Mouse (Mus musculus) forebrain, embryonic 15.5 days (tissue): ENCODE results near the gene Gria3. TPM values are rescaled to one million over a fixed set of nuclear protein-coding genes. Genes with fewer than 3 reads are reported as not detected.

ENCODE experiments used
- ATAC-seq: fragments of 200-750 bp; cut with Nextera tagmentation; replicated peaks from 2 replicates; pipeline ENCODE4 v1.8.0; 2017; ENCODE audit warnings: mild to moderate bottlenecking, moderate TSS enrichment, moderate library complexity
- H3K27ac ChIP-seq: fragments of 300-500 bp; sonication (generic); replicated peaks from 2 replicates; pipeline ENCODE4 v1.5.1; 2015; ENCODE audit warnings: mild to moderate bottlenecking, inconsistent platforms
- H3K27me3 ChIP-seq: fragments of 300-500 bp; sonication (generic); 2 replicates; pipeline ENCODE4 v1.6.1; 2015; ENCODE audit warnings: inconsistent platforms
- H3K36me3 ChIP-seq: fragments of 300-500 bp; sonication (generic); 2 replicates; pipeline ENCODE4 v1.6.1; 2015; ENCODE audit warnings: mild to moderate bottlenecking, inconsistent platforms
- H3K4me1 ChIP-seq: fragments of 300-500 bp; sonication (generic); 2 replicates; pipeline ENCODE4 v1.6.1; 2015; ENCODE audit warnings: inconsistent platforms
- H3K4me2 ChIP-seq: fragments of 300-500 bp; sonication (generic); replicated peaks from 2 replicates; pipeline ENCODE4 v1.6.1; 2015; ENCODE audit warnings: mild to moderate bottlenecking, inconsistent platforms
- H3K4me3 ChIP-seq: fragments of 300-500 bp; sonication (generic); 2 replicates; pipeline ENCODE4 v1.5.1; 2015; ENCODE audit warnings: mild to moderate bottlenecking, inconsistent platforms
- H3K9ac ChIP-seq: fragments of 300-500 bp; sonication (generic); replicated peaks from 2 replicates; pipeline ENCODE4 v1.6.1; 2015; ENCODE audit warnings: mild to moderate bottlenecking, inconsistent platforms
- H3K9me3 ChIP-seq: fragments of 300-500 bp; sonication (generic); 2 replicates; pipeline ENCODE4 v1.6.1; 2016; ENCODE audit warnings: inconsistent platforms
- WGBS: fragments of 180-500 bp; shearing (Covaris S2); methylation state at CpG from one replicate; pipeline ENCODE4 v1.1.7; 2015; ENCODE audit warnings: mixed read lengths; 5-methylcytosine and 5-hydroxymethylcytosine counted together
- polyA plus RNA-seq: library from polyadenylated mRNA; unstranded; fragments of >200 nt; fragmentation: Nextera tagmentation; extraction: Ambion mirVana; gene quantifications from 2 replicates; pipeline ENCODE4 v1.2.1, GENCODE M21; 2015

Gene Gria3
- polyA plus RNA-seq, 1 experiment from 2014 or later: 15.3 TPM

DNA sequence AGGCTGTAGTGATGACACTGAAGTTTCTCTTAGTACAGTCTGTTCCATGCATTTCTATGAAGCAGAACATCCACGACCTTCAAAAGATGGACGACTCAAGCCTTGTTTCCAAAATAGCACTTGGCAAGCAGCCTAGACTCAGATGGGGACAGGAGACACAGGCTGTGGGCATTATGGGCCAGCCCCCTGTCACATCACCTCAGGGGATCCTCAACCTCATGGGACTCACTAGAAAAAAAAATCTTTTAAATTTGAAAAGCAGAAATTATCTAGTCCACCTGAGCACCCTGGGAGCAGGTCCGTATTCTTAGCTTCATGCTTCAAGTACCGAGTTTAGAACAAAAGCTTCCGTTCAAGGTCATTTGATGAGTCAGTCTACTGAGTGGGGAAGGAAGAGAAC lies 38.2 kb downstream of the Gria3 start:
- Histone ChIP-seq H3K27me3 (no peaks in the 10 kb centered on the region), H3K36me3 (no peaks in the 10 kb centered on the region), H3K4me3 (no peak overlapping the region), H3K9ac (no peak overlapping the region), H3K9me3 (no peaks in the 10 kb centered on the region), H3K4me1 (no peaks in the 10 kb centered on the region), H3K4me2 (no peak overlapping the region), H3K27ac (no peak overlapping the region)
- WGBS: 87% methylated on average over 5 of the region's 5 CpGs
- no peak for ATAC-seq

DNA sequence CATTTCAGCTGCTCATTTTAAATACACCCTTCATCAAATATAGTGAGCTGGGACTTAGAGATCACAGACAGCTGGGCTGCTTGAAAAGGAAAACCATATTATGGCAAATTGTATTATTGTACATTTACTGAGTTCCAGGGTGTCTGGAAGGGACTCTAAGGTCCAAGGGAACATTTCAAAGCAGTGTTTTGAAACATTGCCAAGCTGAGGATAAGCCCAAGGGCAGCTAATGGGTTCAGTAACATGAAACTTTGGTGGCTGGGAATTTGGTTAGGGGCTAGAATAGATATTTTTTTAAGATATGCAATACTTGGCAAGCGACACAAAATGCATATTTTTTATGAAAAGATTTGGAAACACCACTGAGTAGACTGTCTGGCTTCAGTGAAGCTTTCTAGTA lies 48.2 kb downstream of the Gria3 start:
- no peaks in the 10 kb centered on the region for H3K27me3 ChIP-seq
- H3K9ac ChIP-seq: no peak overlapping the region
- no peaks in the 10 kb centered on the region for H3K4me1 ChIP-seq
- H3K4me3 ChIP-seq: no peak overlapping the region
- no peak overlapping the region for H3K4me2 ChIP-seq
- H3K9me3 ChIP-seq: no peaks in the 10 kb centered on the region
- WGBS: 62% methylated on average over 1 of the region's 1 CpGs
- no peaks in the 10 kb centered on the region for H3K36me3 ChIP-seq
- no peak for ATAC-seq
- H3K27ac ChIP-seq: no peak overlapping the region

DNA sequence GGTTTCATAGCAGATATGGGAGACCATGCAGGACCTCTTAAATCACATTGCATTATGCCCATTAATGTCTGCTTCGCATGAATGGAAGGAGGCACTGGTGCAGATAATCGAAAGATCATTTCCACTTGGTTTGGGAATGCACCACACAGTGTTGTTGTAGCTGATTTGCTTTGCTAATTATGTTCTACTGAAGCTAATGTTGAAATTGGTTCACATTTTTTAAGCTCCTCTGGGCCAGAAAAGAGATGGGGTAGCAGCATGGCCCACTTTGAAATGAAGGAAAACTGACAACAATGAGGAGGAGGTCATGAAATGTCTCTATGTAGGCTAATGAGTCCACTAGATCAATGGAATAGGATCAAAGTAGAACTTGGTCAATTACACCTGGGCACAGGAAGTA lies 76.8 kb downstream of the Gria3 start:
- no peak for ATAC-seq
- Histone ChIP-seq H3K4me3 (no peak overlapping the region), H3K9me3 (no peaks in the 10 kb centered on the region), H3K4me2 (no peak overlapping the region), H3K4me1 (no peaks in the 10 kb centered on the region), H3K27me3 (no peaks in the 10 kb centered on the region), H3K36me3 (no peaks in the 10 kb centered on the region), H3K27ac (no peak overlapping the region), H3K9ac (no peak overlapping the region)
- 67% methylated on average over 2 of the region's 2 CpGs for WGBS

DNA sequence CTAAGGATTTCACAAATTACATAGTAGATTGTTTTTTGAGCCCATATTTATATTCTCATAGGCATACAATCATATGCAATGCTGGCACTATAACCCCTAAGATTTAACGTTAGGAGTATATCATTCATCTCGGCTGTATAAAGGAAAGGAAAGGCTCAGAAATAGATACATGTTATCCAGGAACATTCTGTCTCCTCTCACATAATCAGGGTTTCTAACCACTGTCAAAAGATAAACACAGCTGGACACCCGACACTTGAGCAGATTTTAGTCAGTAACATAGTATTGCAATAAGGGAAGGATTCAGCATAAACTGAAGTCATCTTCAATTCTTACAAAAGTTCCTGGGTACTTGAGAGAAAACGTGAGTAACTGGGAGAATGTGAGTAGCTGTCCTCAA lies 95.9 kb downstream of the Gria3 start:
- 79% methylated on average over 4 of the region's 4 CpGs for WGBS
- Histone ChIP-seq H3K4me3 (no peak overlapping the region), H3K27me3 (no peaks in the 10 kb centered on the region), H3K27ac (no peak overlapping the region), H3K9me3 (no peaks in the 10 kb centered on the region), H3K36me3 (no peaks in the 10 kb centered on the region), H3K4me1 (no peaks in the 10 kb centered on the region), H3K9ac (no peak overlapping the region), H3K4me2 (no peak overlapping the region)
- no peak for ATAC-seq

DNA sequence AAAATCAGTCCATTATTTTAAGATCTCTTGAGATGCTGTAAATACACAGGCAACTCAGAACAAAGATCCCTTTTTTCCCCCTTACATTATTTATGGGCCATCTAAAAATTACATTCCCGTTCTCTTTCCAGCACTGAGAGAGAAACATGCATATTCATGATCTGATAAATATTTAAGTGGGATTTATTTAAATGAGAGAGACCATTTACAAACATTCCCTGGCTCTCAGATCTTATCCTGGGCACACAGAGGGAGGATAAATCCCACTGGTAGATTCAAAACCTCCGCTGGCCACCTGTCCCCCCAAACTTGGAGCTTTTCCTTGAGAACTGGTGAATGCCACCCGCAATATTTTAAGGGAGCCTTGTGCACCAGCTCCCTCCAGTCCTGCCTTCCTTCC lies 104.7 kb downstream of the Gria3 start:
- Histone ChIP-seq H3K27ac (peak overlapping the region; percentile 55; the same call in 1 of the 2 replicates), H3K9me3 (no peaks in the 10 kb centered on the region), H3K4me2 (no peak overlapping the region), H3K27me3 (no peaks in the 10 kb centered on the region), H3K36me3 (no peaks in the 10 kb centered on the region), H3K4me3 (no peak overlapping the region), H3K4me1 (no peaks in the 10 kb centered on the region), H3K9ac (no peak overlapping the region)
- 36% methylated on average over 3 of the region's 3 CpGs for WGBS
- peak; percentile 78 for ATAC-seq

DNA sequence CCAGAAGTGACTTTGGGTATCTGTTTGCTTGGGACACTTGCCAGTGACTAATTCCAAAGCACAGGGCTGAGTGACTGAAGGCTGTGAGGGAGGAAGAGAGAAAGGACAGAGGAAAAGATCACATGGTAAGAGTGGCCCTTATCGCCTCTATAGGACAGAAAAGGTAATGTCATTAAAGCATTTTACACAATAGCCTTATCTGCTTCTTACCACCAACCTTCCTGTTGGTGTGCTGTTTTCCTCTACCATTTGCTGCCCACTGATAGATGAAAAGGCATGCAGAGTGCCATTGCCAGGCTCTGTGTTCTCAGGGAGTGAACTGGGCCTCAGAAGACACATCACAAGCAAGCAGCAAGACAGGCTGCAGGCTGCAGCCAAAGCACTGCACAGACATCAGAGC lies 107.3 kb downstream of the Gria3 start:
- 52% methylated on average over 1 of the region's 1 CpGs for WGBS
- Histone ChIP-seq H3K4me2 (no peak overlapping the region), H3K9me3 (no peaks in the 10 kb centered on the region), H3K9ac (no peak overlapping the region), H3K27me3 (no peaks in the 10 kb centered on the region), H3K27ac (no peak overlapping the region), H3K4me3 (no peak overlapping the region), H3K36me3 (no peaks in the 10 kb centered on the region), H3K4me1 (no peaks in the 10 kb centered on the region)
- 0 out of 2 replicates have a peak, but pooled peaks have one; percentile 38 for ATAC-seq

DNA sequence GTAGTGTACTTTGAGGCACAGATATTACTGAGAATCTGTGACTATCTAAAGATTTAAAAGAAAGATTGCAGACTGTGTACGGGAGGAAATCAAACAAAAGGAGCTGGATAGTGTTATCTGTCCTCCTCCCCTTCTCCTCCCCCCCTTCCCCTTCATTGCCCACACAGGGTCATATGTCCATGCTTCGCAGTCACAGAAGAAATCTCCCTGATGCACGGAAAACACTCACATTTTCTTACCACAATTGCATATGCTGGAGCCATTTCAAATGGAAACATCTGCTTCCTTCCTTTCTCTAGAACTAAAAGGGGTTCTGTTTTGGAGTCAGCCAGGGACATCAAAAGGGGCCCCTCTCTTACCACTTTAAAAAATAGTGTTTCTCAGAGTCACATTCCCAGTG lies 114.3 kb downstream of the Gria3 start:
- Histone ChIP-seq H3K4me3 (no peak overlapping the region), H3K27me3 (no peaks in the 10 kb centered on the region), H3K9ac (no peak overlapping the region), H3K4me1 (no peaks in the 10 kb centered on the region), H3K4me2 (no peak overlapping the region), H3K36me3 (no peaks in the 10 kb centered on the region), H3K27ac (no peak overlapping the region), H3K9me3 (no peaks in the 10 kb centered on the region)
- no peak for ATAC-seq
- WGBS: 70% methylated on average over 3 of the region's 3 CpGs

DNA sequence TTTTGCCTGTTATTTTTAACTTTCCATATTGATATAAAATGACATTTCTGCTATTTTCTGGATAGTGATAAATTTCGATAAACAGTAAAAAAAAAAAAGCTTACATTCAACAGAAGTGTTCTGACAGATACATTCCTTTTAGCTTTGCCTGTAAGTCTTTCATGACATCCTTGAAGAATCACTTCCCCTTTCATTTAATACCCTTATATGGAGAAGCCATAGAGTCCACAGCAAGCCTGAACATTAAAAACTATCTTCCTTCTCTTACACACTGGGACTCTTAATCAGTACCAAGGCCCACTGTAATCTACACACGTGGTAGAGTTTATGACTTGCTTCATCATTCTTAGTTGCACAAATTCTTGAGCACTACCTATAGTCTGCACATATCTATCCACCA lies 131.9 kb downstream of the Gria3 start:
- Histone ChIP-seq H3K27me3 (no peaks in the 10 kb centered on the region), H3K4me3 (no peak overlapping the region), H3K9ac (no peak overlapping the region), H3K36me3 (no peaks in the 10 kb centered on the region), H3K27ac (no peak overlapping the region), H3K4me1 (no peaks in the 10 kb centered on the region), H3K4me2 (no peak overlapping the region), H3K9me3 (no peaks in the 10 kb centered on the region)
- WGBS: 77% methylated on average over 2 of the region's 2 CpGs
- no peak for ATAC-seq

DNA sequence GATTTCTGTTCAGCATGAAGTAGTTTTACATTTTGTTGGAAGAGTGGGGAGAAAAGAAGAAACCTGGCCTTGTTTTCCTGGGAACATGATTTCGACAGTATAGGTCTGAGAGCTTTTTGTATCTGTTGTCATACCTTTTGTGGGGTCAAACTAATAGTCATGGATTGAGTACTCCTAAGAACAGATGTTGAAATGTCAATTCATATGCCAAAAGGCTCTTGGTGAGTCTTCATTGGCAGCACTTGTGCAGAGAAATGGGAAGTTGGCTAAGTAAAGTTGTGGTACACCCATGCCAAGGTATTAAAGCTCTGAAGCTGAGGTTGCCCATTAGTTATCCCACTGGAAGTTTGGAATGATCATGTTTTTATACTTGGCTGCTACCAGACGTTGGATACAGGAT lies 135.2 kb downstream of the Gria3 start:
- Histone ChIP-seq H3K4me3 (no peak overlapping the region), H3K9me3 (no peaks in the 10 kb centered on the region), H3K4me2 (no peak overlapping the region), H3K36me3 (no peaks in the 10 kb centered on the region), H3K27ac (no peak overlapping the region), H3K9ac (no peak overlapping the region), H3K27me3 (no peaks in the 10 kb centered on the region), H3K4me1 (no peaks in the 10 kb centered on the region)
- no peak for ATAC-seq
- 76% methylated on average over 2 of the region's 2 CpGs for WGBS

DNA sequence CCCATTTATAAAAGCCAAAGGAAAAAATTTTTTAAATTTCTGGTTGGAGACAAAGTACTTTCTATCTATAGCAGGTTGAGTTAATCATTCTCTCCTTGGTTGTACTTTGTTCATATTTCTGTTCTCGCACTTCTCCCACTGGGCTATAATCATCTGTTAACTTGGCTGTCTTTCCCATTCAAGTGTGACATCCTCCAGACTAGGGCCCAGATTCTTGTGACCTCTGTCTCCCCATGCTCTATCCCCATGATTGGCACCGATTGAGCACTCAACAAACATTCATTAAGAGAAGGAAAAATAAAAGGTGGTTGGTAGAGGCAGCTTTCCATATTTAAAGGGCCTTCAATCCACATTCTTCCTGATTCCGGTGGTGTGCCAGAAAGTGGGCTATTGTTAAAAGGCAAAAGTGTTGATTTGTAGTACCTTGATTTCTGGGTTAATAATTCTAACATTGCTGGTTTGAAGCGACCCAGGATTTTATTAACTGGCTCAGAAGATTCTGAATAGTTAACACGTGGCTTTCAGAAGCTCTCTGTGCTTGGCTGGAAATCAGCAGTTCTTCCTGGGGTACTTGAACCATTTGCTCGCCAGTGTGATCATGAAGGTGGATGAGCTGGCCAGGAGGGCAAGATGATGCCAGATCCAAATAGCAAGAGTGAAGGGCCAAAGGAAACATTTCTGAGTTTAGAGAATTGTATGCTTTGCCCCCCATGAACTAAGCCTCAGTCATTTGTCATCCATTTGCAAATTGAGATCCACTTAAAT lies 161.8 kb downstream of the Gria3 start:
- Histone ChIP-seq H3K9me3 (no peaks in the 10 kb centered on the region), H3K27ac (no peak overlapping the region), H3K4me3 (no peak overlapping the region), H3K36me3 (no peaks in the 10 kb centered on the region), H3K27me3 (no peaks in the 10 kb centered on the region), H3K9ac (no peak overlapping the region), H3K4me2 (no peak overlapping the region), H3K4me1 (no peaks in the 10 kb centered on the region)
- ATAC-seq: no peak
- WGBS: 62% methylated on average over 6 of the region's 6 CpGs

DNA sequence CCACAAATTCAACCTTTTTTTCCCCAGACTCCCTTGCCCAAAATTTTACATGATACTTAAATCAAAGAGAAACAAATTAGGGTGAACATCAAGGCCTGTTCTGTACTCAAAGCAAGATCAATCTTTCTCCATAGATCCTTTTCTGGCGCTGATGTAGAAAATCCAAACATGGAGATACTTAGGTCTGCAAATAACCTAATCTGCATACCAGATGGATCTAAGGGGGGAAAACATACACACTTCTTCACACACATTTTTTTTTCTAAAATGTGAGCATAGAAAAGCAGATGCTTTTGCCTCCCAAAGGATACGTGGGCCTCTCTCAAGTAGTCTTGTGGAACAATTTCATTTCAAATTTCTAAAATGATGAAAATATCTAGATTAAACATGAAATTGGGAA lies 164.2 kb downstream of the Gria3 start:
- H3K27me3 ChIP-seq: no peaks in the 10 kb centered on the region
- 60% methylated on average over 2 of the region's 2 CpGs for WGBS
- no peaks in the 10 kb centered on the region for H3K4me1 ChIP-seq
- ATAC-seq: no peak
- H3K9me3 ChIP-seq: no peaks in the 10 kb centered on the region
- H3K4me3 ChIP-seq: no peak overlapping the region
- H3K27ac ChIP-seq: no peak overlapping the region
- H3K36me3 ChIP-seq: no peaks in the 10 kb centered on the region
- H3K9ac ChIP-seq: no peak overlapping the region
- H3K4me2 ChIP-seq: no peak overlapping the region

DNA sequence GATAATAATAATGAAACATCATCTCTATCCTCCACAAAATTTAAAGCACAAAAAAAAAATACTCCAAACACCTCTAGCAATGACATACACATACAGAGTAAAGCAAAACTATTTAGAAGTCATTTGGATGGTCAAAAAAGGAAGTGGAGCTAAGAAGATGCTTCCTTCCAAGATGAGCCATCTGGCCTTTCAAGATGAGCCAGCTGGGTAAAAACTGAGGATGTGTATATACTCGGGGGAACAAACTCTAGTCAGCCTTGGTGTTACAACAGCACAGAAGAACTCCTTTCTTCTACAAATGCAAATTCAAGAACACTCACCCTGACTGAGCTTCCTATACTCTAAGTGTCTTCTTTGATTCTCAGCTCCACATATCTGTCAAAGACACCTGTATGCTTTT lies 172.4 kb downstream of the Gria3 start:
- no peak for ATAC-seq
- Histone ChIP-seq H3K9ac (no peak overlapping the region), H3K9me3 (no peaks in the 10 kb centered on the region), H3K4me2 (no peak overlapping the region), H3K4me1 (no peaks in the 10 kb centered on the region), H3K4me3 (no peak overlapping the region), H3K27me3 (no peaks in the 10 kb centered on the region), H3K27ac (no peak overlapping the region), H3K36me3 (no peaks in the 10 kb centered on the region)
- 68% methylated on average over 1 of the region's 1 CpGs for whole genome bisulfite sequencing

DNA sequence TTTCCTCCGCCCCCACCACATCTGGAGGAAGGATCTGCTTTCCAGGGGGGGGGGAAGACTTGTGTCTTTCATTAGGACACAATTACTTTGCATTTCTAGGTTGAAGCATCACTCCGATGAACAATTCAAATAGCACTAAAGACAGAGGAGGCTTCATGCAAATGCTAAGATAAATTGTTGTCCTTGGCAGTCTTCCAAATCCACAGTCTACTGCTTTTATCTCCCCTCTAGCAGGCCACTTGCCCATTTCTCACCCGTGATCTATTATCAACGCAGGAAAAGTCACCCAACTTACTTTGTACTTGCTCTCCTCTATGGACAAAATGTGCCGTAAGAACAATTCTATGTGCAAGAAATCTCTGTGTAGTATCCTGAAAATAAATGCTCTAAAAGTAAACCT lies 178.1 kb downstream of the Gria3 start:
- Histone ChIP-seq H3K4me1 (no peaks in the 10 kb centered on the region), H3K27ac (no peak overlapping the region), H3K4me2 (no peak overlapping the region), H3K9me3 (no peaks in the 10 kb centered on the region), H3K36me3 (no peaks in the 10 kb centered on the region), H3K9ac (no peak overlapping the region), H3K27me3 (no peaks in the 10 kb centered on the region), H3K4me3 (no peak overlapping the region)
- WGBS: 60% methylated on average over 5 of the region's 5 CpGs
- no peak for ATAC-seq
